Mouse (Mus musculus) lung, postnatal 25 days (tissue): ENCODE data around the gene Adgrb2.
A peak's percentile ranks its signal among the peaks of the same experiment; 100 is the strongest.

Experiments used
- DNase-seq: peaks from one replicate; pipeline ENCODE4 v3.0.0; 2022; ENCODE audit warnings: low spot score

Adgrb2 gene

GRCm38 (mm10) chr4:129987825-129988504 is 3.3 kb downstream of the Adgrb2 start:
- DNase-seq = peak; percentile 23

- no peak for DNase-seq
Observed at GRCm38 (mm10) chr4:129989925-129990324, 5.3 kb downstream of the Adgrb2 start.

GRCm38 (mm10) chr4:129992720-129993119 is 8.1 kb downstream of the Adgrb2 start:
- no peak for DNase-seq

- no peak for DNase-seq
Observed at GRCm38 (mm10) chr4:129993213-129993612, 8.5 kb downstream of the Adgrb2 start.

GRCm38 (mm10) chr4:129993944-129994695 is 9.4 kb downstream of the Adgrb2 start:
- no peak for DNase-seq

GRCm38 (mm10) chr4:129994728-129995127 is 10.1 kb downstream of the Adgrb2 start:
- DNase-seq = no peak

GRCm38 (mm10) chr4:129995255-129995654 is 10.6 kb downstream of the Adgrb2 start:
- DNase-seq = no peak

- no peak for DNase-seq
Observed at GRCm38 (mm10) chr4:129996015-129996414, 11.3 kb downstream of the Adgrb2 start.

- no peak for DNase-seq
Observed at GRCm38 (mm10) chr4:129998124-129998523, 13.5 kb downstream of the Adgrb2 start.

- no peak for DNase-seq
Observed at GRCm38 (mm10) chr4:130001710-130002109, 17.0 kb downstream of the Adgrb2 start.

GRCm38 (mm10) chr4:130002157-130002556 is 17.5 kb downstream of the Adgrb2 start:
- no peak for DNase-seq

- no peak for DNase-seq
Observed at GRCm38 (mm10) chr4:130005593-130005992, 20.9 kb downstream of the Adgrb2 start.

GRCm38 (mm10) chr4:130006533-130006932 is 21.9 kb downstream of the Adgrb2 start:
- no peak for DNase-seq

GRCm38 (mm10) chr4:130009043-130009442 is 24.4 kb downstream of the Adgrb2 start:
- DNase-seq = no peak

GRCm38 (mm10) chr4:130010723-130011122 is 26.1 kb downstream of the Adgrb2 start:
- no peak for DNase-seq

- no peak for DNase-seq
Observed at GRCm38 (mm10) chr4:130012234-130012633, 27.6 kb downstream of the Adgrb2 start.

GRCm38 (mm10) chr4:130013111-130013510 is 28.4 kb downstream of the Adgrb2 start:
- no peak for DNase-seq

- no peak for DNase-seq
Observed at GRCm38 (mm10) chr4:130016010-130016409, 31.3 kb downstream of the Adgrb2 start.

GRCm38 (mm10) chr4:130017036-130017674 is 32.5 kb downstream of the Adgrb2 start:
- DNase-seq = no peak

GRCm38 (mm10) chr4:130022952-130023351 is 38.3 kb downstream of the Adgrb2 start:
- DNase-seq = no peak

- DNase-seq = no peak
Observed at GRCm38 (mm10) chr4:130023511-130024231, 39.0 kb downstream of the Adgrb2 start.

GRCm38 (mm10) chr4:130025544-130025943 is 40.9 kb downstream of the Adgrb2 start:
- no peak for DNase-seq
